Mouse (Mus musculus) heart, embryonic 12.5 days (tissue): ENCODE measurements at regions not wholly inside any gene's neighbourhood (a gene's known extent, or its start where the extent isn't known, plus 50 kb on each side); places are given as distances from the start of the nearest gene placed in this dataset.

Experiments
- ATAC-seq: fragments of 200-750 bp; cut with Nextera tagmentation; 2 replicates; pipeline ENCODE4 v1.8.0; 2017; ENCODE audit warnings: moderate TSS enrichment, moderate library complexity; ENCODE audit not compliant: insufficient number of reproducible peaks, low FRiP score
- H3K27ac ChIP-seq: fragments of 300-500 bp; sonication (generic); 2 replicates; pipeline ENCODE4 v1.5.1; 2016; ENCODE audit warnings: mild to moderate bottlenecking, moderate library complexity; ENCODE audit not compliant: poor library complexity, severe bottlenecking
- H3K27me3 ChIP-seq: fragments of 300-500 bp; sonication (generic); replicated peaks from 2 replicates; pipeline ENCODE4 v1.6.1; 2016; ENCODE audit warnings: mild to moderate bottlenecking, moderate library complexity
- H3K36me3 ChIP-seq: fragments of 300-500 bp; sonication (generic); 2 replicates; pipeline ENCODE4 v1.6.1; 2016; ENCODE audit warnings: mild to moderate bottlenecking, moderate library complexity
- H3K4me1 ChIP-seq: fragments of 300-500 bp; sonication (generic); replicated peaks from 2 replicates; pipeline ENCODE4 v1.6.1; 2016; ENCODE audit warnings: mild to moderate bottlenecking
- H3K4me2 ChIP-seq: fragments of 300-500 bp; sonication (generic); 2 replicates; pipeline ENCODE4 v1.6.1; 2016; ENCODE audit warnings: mild to moderate bottlenecking, moderate library complexity
- H3K4me3 ChIP-seq: fragments of 300-500 bp; sonication (generic); 2 replicates; pipeline ENCODE4 v1.5.1; 2016; ENCODE audit warnings: mild to moderate bottlenecking
- H3K9ac ChIP-seq: fragments of 300-500 bp; sonication (generic); 2 replicates; pipeline ENCODE4 v1.6.1; 2016; ENCODE audit warnings: mild to moderate bottlenecking, moderate library complexity
- H3K9me3 ChIP-seq: fragments of 300-500 bp; sonication (generic); replicated peaks from 2 replicates; pipeline ENCODE4 v1.6.1; 2016; ENCODE audit warnings: mild to moderate bottlenecking, moderate library complexity
- WGBS: fragments of 180-500 bp; shearing (Covaris S2); methylation state at CpG from one replicate; pipeline ENCODE4 v1.1.7; 2016; 5-methylcytosine and 5-hydroxymethylcytosine counted together

DNA sequence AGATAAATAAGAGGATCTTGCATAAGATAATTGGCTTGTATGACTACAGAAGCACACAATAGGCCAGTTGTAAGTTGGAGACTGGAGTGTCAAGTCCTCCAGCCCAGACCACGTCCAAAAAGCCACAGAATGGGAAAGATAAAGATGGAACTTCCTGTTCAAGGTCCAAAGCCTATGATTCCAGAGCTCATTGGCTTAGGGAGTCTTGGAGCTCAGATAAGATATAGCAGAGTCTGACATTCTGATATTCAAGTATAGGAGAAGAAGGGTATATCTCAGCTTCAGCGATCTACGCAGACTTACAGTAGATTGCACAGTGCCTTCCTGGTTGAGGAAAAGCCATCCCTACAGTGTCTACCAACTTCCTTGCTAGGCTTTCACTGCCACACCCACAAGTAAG, 77.7 kb upstream of the Ralgapa2 start:
- Histone ChIP-seq H3K4me1 (peaks cover 12% of the 10 kb centered on the region), H3K4me3 (no peak overlapping the region), H3K36me3 (no peaks in the 10 kb centered on the region), H3K9ac (no peak overlapping the region), H3K9me3 (no peaks in the 10 kb centered on the region), H3K27me3 (no peaks in the 10 kb centered on the region), H3K27ac (no peak overlapping the region), H3K4me2 (no peak overlapping the region)
- WGBS, result 43% methylated on average over 3 of the region's 3 CpGs
- ATAC-seq, result no peak

GRCm38 (mm10) chr2:146593291-146593690, 81.1 kb upstream of the Ralgapa2 start:
- Histone ChIP-seq H3K4me3 (no peak overlapping the region), H3K4me2 (no peak overlapping the region), H3K27me3 (no peaks in the 10 kb centered on the region), H3K4me1 (peaks cover 12% of the 10 kb centered on the region), H3K27ac (no peak overlapping the region), H3K36me3 (no peaks in the 10 kb centered on the region), H3K9ac (no peak overlapping the region), H3K9me3 (no peaks in the 10 kb centered on the region)
- 62% methylated on average over 2 of the region's 2 CpGs for WGBS
- ATAC-seq, result no peak

DNA sequence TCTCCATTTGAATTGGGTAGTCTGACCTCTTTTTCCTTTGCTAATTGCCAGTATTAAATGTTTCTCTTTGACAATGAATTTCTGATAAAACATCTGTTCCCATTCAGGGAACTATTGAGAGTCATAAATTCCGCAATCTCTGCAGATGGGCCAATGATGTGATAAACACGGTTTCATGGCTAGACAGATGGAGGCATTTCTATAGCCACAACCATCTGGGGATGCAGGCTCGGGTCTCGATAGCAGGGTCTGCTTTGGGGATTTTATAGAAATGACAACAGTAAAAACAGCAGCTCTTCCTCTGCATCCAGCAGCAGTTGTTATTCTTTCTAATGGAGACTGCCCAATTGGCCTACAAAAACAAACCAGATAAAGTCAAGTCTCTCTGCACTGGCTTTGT, 82.1 kb upstream of the Ralgapa2 start:
- Histone ChIP-seq H3K9me3 (no peaks in the 10 kb centered on the region), H3K27me3 (no peaks in the 10 kb centered on the region), H3K4me3 (no peak overlapping the region), H3K4me1 (peaks cover 10% of the 10 kb centered on the region), H3K27ac (no peak overlapping the region), H3K9ac (no peak overlapping the region), H3K4me2 (no peak overlapping the region), H3K36me3 (no peaks in the 10 kb centered on the region)
- no peak for ATAC-seq
- 51% methylated on average over 4 of the region's 4 CpGs for WGBS

DNA sequence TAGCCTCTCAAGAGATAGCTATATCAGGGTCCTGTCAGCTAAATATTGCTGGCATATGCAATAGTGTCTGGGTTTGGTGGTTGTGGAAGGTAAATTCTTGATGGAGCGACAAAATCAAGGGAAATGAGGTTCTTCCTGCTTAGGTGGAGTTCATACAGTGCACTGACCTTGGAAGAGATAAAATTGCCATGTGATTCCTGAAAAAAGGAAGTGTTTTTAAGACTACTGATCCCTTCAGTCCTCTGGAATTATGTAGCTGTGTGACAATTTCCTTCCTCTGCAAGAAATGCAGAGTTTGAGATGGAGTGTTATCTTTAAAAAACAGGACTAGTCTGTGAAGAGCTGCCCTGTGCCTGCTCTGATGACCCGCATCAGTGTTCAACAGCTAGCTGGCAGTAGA, 83.5 kb upstream of the Ralgapa2 start:
- H3K4me1 ChIP-seq, result no peaks in the 10 kb centered on the region
- no peaks in the 10 kb centered on the region for H3K27me3 ChIP-seq
- H3K4me3 ChIP-seq, result no peak overlapping the region
- ATAC-seq, result no peak
- no peak overlapping the region for H3K27ac ChIP-seq
- H3K9ac ChIP-seq, result no peak overlapping the region
- no peak overlapping the region for H3K4me2 ChIP-seq
- no peaks in the 10 kb centered on the region for H3K36me3 ChIP-seq
- no peaks in the 10 kb centered on the region for H3K9me3 ChIP-seq
- WGBS, result 65% methylated on average over 2 of the region's 2 CpGs

GRCm38 (mm10) chr2:146606170-146606569, 94.0 kb upstream of the Ralgapa2 start:
- no peak overlapping the region for H3K4me3 ChIP-seq
- no peak overlapping the region for H3K4me2 ChIP-seq
- H3K27ac ChIP-seq, result no peak overlapping the region
- no peak overlapping the region for H3K9ac ChIP-seq
- ATAC-seq, result no peak
- no peaks in the 10 kb centered on the region for H3K36me3 ChIP-seq
- H3K27me3 ChIP-seq, result no peaks in the 10 kb centered on the region
- no peaks in the 10 kb centered on the region for H3K4me1 ChIP-seq
- 0 out of 2 replicates have a peak, but pooled peaks cover 5% of the 10 kb centered on the region for H3K9me3 ChIP-seq

DNA sequence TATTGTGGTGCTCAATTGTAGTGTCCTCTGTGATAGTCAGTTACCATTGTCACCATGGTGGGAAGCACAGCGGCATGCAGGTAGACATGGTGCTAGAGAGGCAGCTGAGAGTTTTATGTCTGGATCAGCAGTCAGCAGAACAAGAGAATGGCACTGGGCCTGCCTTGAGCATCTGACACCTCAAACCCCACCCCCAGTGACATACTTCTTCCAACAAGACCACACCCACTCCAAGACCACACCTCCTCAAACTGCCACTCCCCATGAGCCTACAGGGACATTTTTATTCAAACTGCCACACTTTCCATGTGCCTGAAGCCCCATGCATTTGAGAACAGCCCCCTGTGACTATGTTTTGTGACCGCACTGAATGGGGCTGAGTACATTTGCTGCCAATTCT, 98.8 kb upstream of the Ralgapa2 start:
- Histone ChIP-seq H3K9ac (no peak overlapping the region), H3K4me2 (no peak overlapping the region), H3K27me3 (no peaks in the 10 kb centered on the region), H3K27ac (no peak overlapping the region), H3K4me3 (no peak overlapping the region), H3K4me1 (peaks cover 4% of the 10 kb centered on the region; the same call in 1 of the 2 replicates), H3K9me3 (no peaks in the 10 kb centered on the region), H3K36me3 (no peaks in the 10 kb centered on the region)
- WGBS, result 88% methylated on average over 2 of the region's 2 CpGs
- no peak for ATAC-seq

DNA sequence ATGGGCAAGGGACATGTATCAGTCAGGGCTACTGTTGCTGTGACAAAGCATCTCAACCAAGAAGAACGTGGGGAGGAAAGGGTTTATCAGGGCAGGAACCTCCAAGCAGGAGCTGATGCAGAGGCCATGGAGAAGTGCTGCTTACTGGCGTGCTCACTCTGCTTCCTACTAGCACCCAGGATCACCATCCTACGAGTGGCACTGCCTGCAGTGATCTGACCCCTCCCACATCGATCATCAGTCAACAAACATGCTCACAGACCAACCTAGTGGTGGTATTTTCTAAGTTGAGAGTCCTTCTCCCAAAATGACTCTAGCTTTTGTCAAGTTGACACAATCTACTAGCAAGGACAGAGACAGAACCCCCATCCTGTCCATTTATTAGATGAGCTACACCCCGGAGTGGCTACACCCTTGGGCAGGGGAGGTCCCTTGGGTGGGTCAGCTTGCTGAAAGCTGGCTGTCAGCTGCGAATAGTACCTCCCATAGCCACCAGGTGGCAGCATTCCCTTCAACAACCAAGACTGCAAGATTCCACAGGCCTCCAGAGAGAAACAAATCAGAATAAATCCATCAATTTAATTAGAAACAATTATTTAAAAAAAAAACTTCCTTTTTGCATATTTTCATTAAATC, 99.9 kb upstream of the Ralgapa2 start:
- WGBS, result 41% methylated on average over 6 of the region's 6 CpGs
- Histone ChIP-seq H3K4me2 (no peak overlapping the region), H3K9ac (no peak overlapping the region), H3K27ac (no peak overlapping the region), H3K4me1 (peaks cover 4% of the 10 kb centered on the region; the same call in 1 of the 2 replicates), H3K9me3 (no peaks in the 10 kb centered on the region), H3K36me3 (no peaks in the 10 kb centered on the region), H3K27me3 (no peaks in the 10 kb centered on the region), H3K4me3 (no peak overlapping the region)
- 0 out of 2 replicates have a peak, but pooled peaks have one; percentile 26 for ATAC-seq

GRCm38 (mm10) chr2:146612522-146613288, 100.6 kb upstream of the Ralgapa2 start:
- H3K9me3 ChIP-seq, result no peaks in the 10 kb centered on the region
- no peaks in the 10 kb centered on the region for H3K36me3 ChIP-seq
- ATAC-seq, result no peak
- no peaks in the 10 kb centered on the region for H3K27me3 ChIP-seq
- H3K4me3 ChIP-seq, result peak overlapping the region; percentile 33
- H3K9ac ChIP-seq, result 0 out of 2 replicates have a peak overlapping the region, but pooled peaks have one; percentile 28
- WGBS, result 8% methylated on average over 20 of the region's 20 CpGs
- H3K4me2 ChIP-seq, result peak overlapping the region; percentile 65
- H3K27ac ChIP-seq, result no peak overlapping the region
- peaks cover 4% of the 10 kb centered on the region; the same call in 1 of the 2 replicates for H3K4me1 ChIP-seq

DNA sequence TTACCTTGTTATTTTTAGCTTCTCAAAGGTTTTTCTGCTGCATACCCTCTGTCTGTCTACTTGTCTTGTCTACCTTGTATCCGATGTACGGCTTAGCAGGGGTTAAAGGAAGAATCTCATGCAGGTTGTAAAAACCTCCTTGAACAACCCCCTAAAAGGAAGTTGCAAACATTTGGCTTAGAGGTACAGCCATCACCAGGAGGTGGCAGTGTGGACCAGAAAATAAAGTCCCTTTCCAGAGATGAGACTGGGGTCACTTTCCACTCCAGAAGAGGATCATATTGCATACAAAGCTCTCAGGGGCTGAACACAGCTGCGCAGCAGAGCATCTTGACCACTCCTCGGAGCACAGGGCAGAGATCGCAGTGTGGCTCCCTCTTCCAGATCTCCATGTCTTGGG, 109.0 kb upstream of the Ralgapa2 start:
- Histone ChIP-seq H3K9ac (no peak overlapping the region), H3K4me2 (no peak overlapping the region), H3K27ac (no peak overlapping the region), H3K27me3 (no peaks in the 10 kb centered on the region), H3K4me1 (no peaks in the 10 kb centered on the region), H3K9me3 (no peaks in the 10 kb centered on the region), H3K36me3 (no peaks in the 10 kb centered on the region), H3K4me3 (no peak overlapping the region)
- WGBS, result 20% methylated on average over 5 of the region's 5 CpGs
- ATAC-seq, result peak; percentile 36; the same call in 1 of the 2 replicates

GRCm38 (mm10) chr2:146623052-146623451, 110.9 kb upstream of the Ralgapa2 start:
- H3K36me3 ChIP-seq, result no peaks in the 10 kb centered on the region
- H3K27ac ChIP-seq, result no peak overlapping the region
- no peaks in the 10 kb centered on the region for H3K9me3 ChIP-seq
- no peak overlapping the region for H3K4me3 ChIP-seq
- H3K9ac ChIP-seq, result no peak overlapping the region
- 61% methylated on average over 1 of the region's 1 CpGs for WGBS
- H3K27me3 ChIP-seq, result no peaks in the 10 kb centered on the region
- no peaks in the 10 kb centered on the region for H3K4me1 ChIP-seq
- no peak overlapping the region for H3K4me2 ChIP-seq
- ATAC-seq, result no peak

- Histone ChIP-seq H3K36me3 (no peaks in the 10 kb centered on the region), H3K4me2 (no peak overlapping the region), H3K4me1 (no peaks in the 10 kb centered on the region), H3K4me3 (no peak overlapping the region), H3K27me3 (no peaks in the 10 kb centered on the region), H3K27ac (no peak overlapping the region), H3K9me3 (no peaks in the 10 kb centered on the region), H3K9ac (no peak overlapping the region)
- ATAC-seq, result no peak
- WGBS, result 46% methylated on average over 5 of the region's 5 CpGs
Observed at GRCm38 (mm10) chr2:146624207-146624606, 112.1 kb upstream of the Ralgapa2 start.
